Mouse (Mus musculus) hindbrain, postnatal 0 days (tissue): ENCODE measurements around the gene Smim17. TPM values are rescaled to one million over a fixed set of nuclear protein-coding genes. Genes with fewer than 3 reads are reported as not detected.

ENCODE experiments used
- ATAC-seq: fragments of 200-750 bp; cut with Nextera tagmentation; 2 replicates; pipeline ENCODE4 v1.8.0; 2017; ENCODE audit warnings: mild to moderate bottlenecking, moderate TSS enrichment, moderate library complexity
- DNase-seq: peaks from one replicate; pipeline ENCODE4 v3.0.0-alpha.2; 2015; ENCODE audit warnings: low spot score
- H3K27ac ChIP-seq: fragments of 300-500 bp; sonication (generic); 2 replicates; pipeline ENCODE4 v1.5.1; 2014; ENCODE audit warnings: mild to moderate bottlenecking
- H3K27me3 ChIP-seq: fragments of 300-500 bp; sonication (generic); 2 replicates; pipeline ENCODE4 v1.6.1; 2014; ENCODE audit warnings: low read length, mixed read lengths; ENCODE audit not compliant: insufficient read depth
- H3K36me3 ChIP-seq: fragments of 300-500 bp; sonication (generic); 2 replicates; pipeline ENCODE4 v1.6.1; 2014; ENCODE audit warnings: low read length, mixed read lengths; ENCODE audit not compliant: insufficient read depth
- H3K4me1 ChIP-seq: fragments of 300-500 bp; sonication (generic); 2 replicates; pipeline ENCODE4 v1.6.1; 2014; ENCODE audit warnings: antibody characterized with exemption, low read length, mixed read lengths; ENCODE audit not compliant: insufficient read depth
- H3K4me2 ChIP-seq: fragments of 300-500 bp; sonication (generic); 2 replicates; pipeline ENCODE4 v1.6.1; 2014; ENCODE audit warnings: low read depth, mild to moderate bottlenecking, low read length, moderate library complexity, mixed read lengths
- H3K4me3 ChIP-seq: fragments of 300-500 bp; sonication (generic); 2 replicates; pipeline ENCODE4 v1.5.1; 2014; ENCODE audit warnings: low read length
- H3K9ac ChIP-seq: fragments of 300-500 bp; sonication (generic); replicated peaks from 2 replicates; pipeline ENCODE4 v1.6.1; 2014; ENCODE audit warnings: mild to moderate bottlenecking, low read length, moderate library complexity, mixed read lengths
- H3K9me3 ChIP-seq: fragments of 300-500 bp; sonication (generic); 2 replicates; pipeline ENCODE4 v1.6.1; 2016; ENCODE audit warnings: low read length, mixed read lengths
- CTCF ChIP-seq: IDR thresholded peaks from 2 replicates; pipeline ENCODE4 v1.5.1; 2016; ENCODE audit warnings: antibody characterized with exemption, control low read depth, low read depth
- WGBS: fragments of 180-500 bp; shearing (Covaris S2); extraction: QIAGEN DNeasy Blood & Tissue Kit; methylation state at CpG from one replicate; pipeline ENCODE4 v1.1.7; 2014; 5-methylcytosine and 5-hydroxymethylcytosine counted together
- polyA plus RNA-seq: library from polyadenylated mRNA; unstranded; fragments of >200 nt; fragmentation: Nextera tagmentation; extraction: Ambion mirVana; gene quantifications from 2 replicates; pipeline ENCODE4 v1.2.1, GENCODE M21; 2015
- total RNA-seq: library from RNA; depleted of rRNA; stranded (reverse); fragments of >200 nt; gene quantifications from 2 replicates; pipeline ENCODE4 v1.2.3, GENCODE M21; 2014; rRNA removed

Gene Smim17
- total RNA-seq (16.9 and 18.2 TPM in 2 replicates), polyA plus RNA-seq (6.2 and 7.7 TPM in 2 replicates)

- peaks cover 16% of the 10 kb centered on the region for H3K36me3 ChIP-seq
- no peaks in the 10 kb centered on the region for H3K9me3 ChIP-seq
- peak within 1 kb of the TSS; percentile 45 for H3K4me3 ChIP-seq
- H3K27ac ChIP-seq = peak within 1 kb of the TSS; percentile 77; the same call in 1 of the 2 replicates
- H3K4me2 ChIP-seq = peak within 1 kb of the TSS; percentile 83
- H3K9ac ChIP-seq = peak within 1 kb of the TSS; percentile 51
- no peak for TF ChIP-seq CTCF
- no peaks in the 10 kb centered on the region for H3K27me3 ChIP-seq
- DNase-seq (peak; percentile 82), ATAC-seq (peak; percentile 93)
- 24% methylated on average over 25 of the region's 25 CpGs for WGBS
- no peaks in the 10 kb centered on the region for H3K4me1 ChIP-seq
Measured at GRCm38 (mm10) chr7:6397996-6398975, at the start of gene Smim17. Smim17 (plus strand) TSS chr7:6398715.

- H3K27ac ChIP-seq = no peak overlapping the region
- H3K4me3 ChIP-seq = no peak overlapping the region
- H3K36me3 ChIP-seq = peaks cover 12% of the 10 kb centered on the region; the same call in 1 of the 2 replicates
- DNase-seq (no peak), ATAC-seq (no peak)
- no peak overlapping the region for H3K9ac ChIP-seq
- TF ChIP-seq CTCF = no peak
- no peaks in the 10 kb centered on the region for H3K4me1 ChIP-seq
- H3K4me2 ChIP-seq = no peak overlapping the region
- H3K27me3 ChIP-seq = no peaks in the 10 kb centered on the region
- 66% methylated on average over 2 of the region's 2 CpGs for WGBS
- no peaks in the 10 kb centered on the region for H3K9me3 ChIP-seq
Measured at GRCm38 (mm10) chr7:6358121-6358520, 40.4 kb upstream of the Smim17 start.

GRCm38 (mm10) chr7:6358937-6359590 lies 39.5 kb upstream of the Smim17 start:
- Histone ChIP-seq H3K4me1 (no peaks in the 10 kb centered on the region), H3K9me3 (no peaks in the 10 kb centered on the region), H3K27me3 (no peaks in the 10 kb centered on the region), H3K4me3 (no peak overlapping the region), H3K36me3 (peaks cover 6% of the 10 kb centered on the region; the same call in 1 of the 2 replicates), H3K27ac (no peak overlapping the region), H3K9ac (no peak overlapping the region), H3K4me2 (no peak overlapping the region)
- 52% methylated on average over 10 of the region's 10 CpGs for WGBS
- TF ChIP-seq CTCF = peak; percentile 75
- ATAC-seq (no peak), DNase-seq (peak; percentile 89)

- Histone ChIP-seq H3K9me3 (no peaks in the 10 kb centered on the region), H3K36me3 (peaks cover 3% of the 10 kb centered on the region; the same call in 1 of the 2 replicates), H3K27ac (no peak overlapping the region), H3K9ac (no peak overlapping the region), H3K4me1 (no peaks in the 10 kb centered on the region), H3K4me3 (no peak overlapping the region), H3K4me2 (no peak overlapping the region), H3K27me3 (no peaks in the 10 kb centered on the region)
- no peak for TF ChIP-seq CTCF
- 13% methylated on average over 9 of the region's 9 CpGs for WGBS
- no peak for ATAC-seq
- no peak for DNase-seq
Measured at GRCm38 (mm10) chr7:6360477-6361060, 37.9 kb upstream of the Smim17 start.

- no peaks in the 10 kb centered on the region for H3K27me3 ChIP-seq
- TF ChIP-seq CTCF = no peak
- H3K4me1 ChIP-seq = no peaks in the 10 kb centered on the region
- H3K36me3 ChIP-seq = peaks cover 2% of the 10 kb centered on the region; the same call in 1 of the 2 replicates
- peak overlapping the region; percentile 47 for H3K4me3 ChIP-seq
- DNase-seq (no peak), ATAC-seq (no peak)
- H3K27ac ChIP-seq = peak overlapping the region; percentile 90
- H3K9ac ChIP-seq = peak overlapping the region; percentile 57
- WGBS = 18% methylated on average over 7 of the region's 7 CpGs
- H3K9me3 ChIP-seq = no peaks in the 10 kb centered on the region
- peak overlapping the region; percentile 70 for H3K4me2 ChIP-seq
Measured at GRCm38 (mm10) chr7:6361756-6362155, 36.8 kb upstream of the Smim17 start.

- peak; percentile 98 for DNase-seq
- H3K27me3 ChIP-seq = no peaks in the 10 kb centered on the region
- ATAC-seq = peak; percentile 94
- H3K4me2 ChIP-seq = peak overlapping the region; percentile 70
- H3K36me3 ChIP-seq = no peaks in the 10 kb centered on the region
- H3K9ac ChIP-seq = peak overlapping the region; percentile 57
- H3K4me1 ChIP-seq = no peaks in the 10 kb centered on the region
- peak overlapping the region; percentile 90 for H3K27ac ChIP-seq
- 1% methylated on average over 38 of the region's 38 CpGs for WGBS
- no peaks in the 10 kb centered on the region for H3K9me3 ChIP-seq
- no peak for TF ChIP-seq CTCF
- peak overlapping the region; percentile 47 for H3K4me3 ChIP-seq
Measured at GRCm38 (mm10) chr7:6362268-6363046, 36.1 kb upstream of the Smim17 start.
